Mouse (Mus musculus) cerebellum, adult 9-10 months (tissue): ENCODE data around the gene F8a.
A peak's percentile ranks its signal among the peaks of the same experiment; 100 is the strongest.
"Not testable (repeated sequence)": the region's sequence is repeated elsewhere in the genome, so short reads cannot be mapped to it uniquely, and the experiment has no call there.

ENCODE experiments used
- DNase-seq: peaks from one replicate; pipeline ENCODE4 v3.0.0; 2022

Gene F8a

DNA sequence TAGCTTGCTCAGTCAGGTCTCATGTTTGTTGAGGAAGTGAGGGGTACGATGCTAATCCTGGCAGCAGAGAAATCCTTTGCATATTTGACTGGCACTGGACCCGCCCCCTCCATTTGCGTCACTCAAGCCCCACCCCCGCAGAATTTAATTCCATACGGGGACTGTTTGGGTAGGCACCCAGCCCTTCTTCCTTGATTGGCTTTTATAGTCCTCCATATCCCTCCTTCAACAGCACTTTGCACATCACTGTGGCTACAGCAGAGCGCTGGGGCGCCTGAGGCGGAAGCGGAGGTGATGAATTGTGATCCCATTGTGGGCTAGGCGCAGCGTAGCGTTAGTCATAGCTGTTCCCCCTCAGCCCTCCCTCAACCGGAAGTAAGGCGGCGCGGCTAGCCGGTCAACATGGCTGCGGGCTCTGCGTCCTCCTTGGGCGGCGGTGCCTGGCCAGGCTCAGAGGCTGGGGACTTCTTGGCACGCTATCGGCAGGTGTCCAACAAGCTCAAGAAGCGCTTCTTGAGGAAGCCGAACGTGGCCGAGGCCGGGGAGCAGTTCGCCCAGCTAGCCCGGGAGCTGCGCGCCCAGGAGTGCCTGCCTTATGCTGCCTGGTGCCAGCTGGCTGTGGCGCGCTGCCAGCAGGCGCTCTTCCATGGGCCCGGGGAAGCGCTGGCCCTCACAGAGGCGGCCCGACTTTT, at the start of gene F8a:
Gene F8a (plus strand): TSS at position 378 of the 692 bp plus-strand sequence.
- DNase-seq: peak; percentile 81

DNA sequence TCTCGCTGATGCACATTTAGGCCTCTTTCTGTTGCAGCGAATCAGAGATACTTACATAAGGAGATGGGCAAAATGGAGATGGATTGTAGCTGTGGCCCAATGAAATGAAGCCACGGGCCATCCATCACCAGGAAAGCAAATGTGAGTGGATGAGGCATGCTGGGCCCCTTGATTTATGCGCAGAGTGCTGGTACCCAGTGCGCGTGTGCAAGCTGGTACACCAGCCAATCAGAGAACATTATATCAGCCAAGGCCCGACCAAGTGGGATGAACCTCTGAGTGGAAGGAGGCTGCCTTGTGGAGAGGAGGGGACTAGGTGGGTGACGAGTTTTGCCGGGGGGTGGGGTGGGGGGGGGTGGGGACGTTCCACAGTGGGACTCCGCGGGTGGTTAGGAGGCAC, 36.2 kb upstream of the F8a start, which contains the start of gene Xlr3b:
Gene Xlr3b (plus strand): TSS at position 274 of the 400 bp plus-strand sequence.
- peak; percentile 1 for DNase-seq

DNA sequence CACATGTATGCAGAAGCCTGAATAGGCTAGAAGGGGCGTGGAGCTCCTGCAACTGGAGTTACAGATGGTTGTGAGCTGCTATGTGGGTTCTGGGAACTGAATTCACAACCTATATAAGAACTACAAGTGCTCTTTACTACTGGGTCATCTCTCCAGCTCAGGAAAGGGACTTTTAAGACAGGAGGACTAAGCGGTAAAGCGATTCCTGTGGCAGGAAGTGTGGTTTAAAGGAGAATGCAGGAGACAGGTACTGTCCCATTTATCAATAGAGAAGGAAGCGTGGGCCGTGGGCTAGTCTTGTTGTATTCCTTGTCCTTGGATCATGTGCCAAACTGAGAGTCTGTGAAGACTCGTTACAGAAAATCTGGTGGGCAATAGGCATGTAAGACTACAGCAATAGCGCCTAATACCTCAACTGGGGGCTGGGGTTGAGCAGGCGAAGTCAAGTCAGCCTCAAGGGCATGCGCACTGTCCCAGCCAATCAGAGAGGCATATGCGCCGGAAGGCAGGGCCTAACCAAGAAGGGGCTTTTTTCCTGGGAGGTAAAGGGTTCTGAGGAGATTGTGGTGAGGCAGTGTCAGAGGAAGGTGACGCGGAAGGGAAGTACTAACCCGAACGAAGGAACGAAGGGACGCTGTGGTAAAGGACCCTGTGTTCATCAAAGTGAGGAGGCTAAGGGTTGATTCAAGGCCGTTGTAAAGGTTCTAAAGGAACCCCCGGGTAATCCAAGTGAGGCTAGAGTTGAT, 14.1 kb upstream of the F8a start, which contains the start of gene Xlr4b:
Gene Xlr4b (plus strand): TSS at position 515 of the 746 bp plus-strand sequence.
- not testable (repeated sequence) for DNase-seq

DNA sequence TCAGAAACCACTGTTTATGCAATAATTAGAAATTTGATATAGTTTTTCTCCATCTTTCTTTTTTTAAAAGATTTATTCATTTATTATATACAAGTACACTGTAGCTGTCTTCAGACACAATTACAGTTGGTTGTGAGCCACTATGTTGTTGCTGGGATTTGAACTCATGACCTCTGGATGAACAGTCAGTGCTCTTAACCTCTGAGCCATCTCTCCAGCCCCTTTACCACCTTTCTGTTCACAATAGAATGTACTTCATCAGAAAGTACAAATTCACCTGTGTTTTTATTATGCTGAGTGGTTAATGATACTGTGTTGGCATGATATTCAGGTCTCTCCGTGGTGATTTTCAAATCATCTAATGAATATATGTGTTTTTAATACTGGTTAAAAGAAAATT, 2.7 kb upstream of the F8a start:
- DNase-seq: no peak

DNA sequence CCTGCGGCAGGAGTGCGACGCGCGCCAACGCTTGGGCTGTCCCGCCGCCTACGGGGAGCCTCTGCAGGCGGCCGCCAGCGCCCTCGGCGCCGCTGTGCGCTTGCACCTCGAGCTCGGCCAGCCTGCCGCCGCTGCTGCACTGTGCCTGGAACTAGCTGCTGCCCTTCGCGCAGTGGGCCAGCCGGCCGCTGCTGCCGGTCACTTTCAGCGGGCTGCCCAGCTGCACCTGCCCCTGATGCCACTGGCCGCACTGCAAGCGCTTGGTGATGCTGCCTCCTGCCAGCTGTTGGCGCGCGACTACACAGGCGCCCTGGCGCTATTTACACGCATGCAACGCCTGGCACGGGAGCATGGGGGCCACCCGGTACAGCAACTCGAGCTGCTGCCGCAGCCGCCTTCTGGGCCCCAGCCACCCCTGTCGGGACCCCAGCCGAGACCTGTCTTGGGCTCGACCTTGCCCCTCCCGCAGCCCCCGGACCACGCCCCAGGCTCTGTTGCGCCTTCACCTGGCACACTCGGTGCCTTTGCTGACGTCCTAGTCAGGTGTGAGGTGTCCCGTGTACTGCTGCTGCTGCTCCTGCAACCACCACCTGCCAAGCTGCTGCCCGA, 619 bp downstream of the F8a start:
- peak; percentile 67 for DNase-seq

DNA sequence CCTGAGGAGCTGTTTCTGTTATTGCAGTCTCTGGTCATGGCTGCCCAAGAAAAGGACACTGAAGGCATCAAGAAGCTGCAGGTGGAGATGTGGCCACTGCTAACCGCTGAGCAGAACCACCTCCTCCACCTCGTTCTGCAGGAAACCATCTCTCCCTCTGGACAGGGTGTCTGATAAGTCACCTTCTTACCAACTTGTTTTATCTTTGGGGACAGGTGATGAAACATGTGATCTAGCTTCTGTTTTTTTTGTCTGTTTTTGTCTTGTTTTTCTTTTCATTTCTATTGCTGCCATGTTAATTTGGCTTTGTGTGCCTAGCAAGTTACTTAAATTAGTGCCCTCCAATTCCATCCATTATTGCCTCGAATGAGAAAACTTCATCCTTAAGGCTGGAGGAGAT, 1.2 kb downstream of the F8a start:
- DNase-seq: no peak

DNA sequence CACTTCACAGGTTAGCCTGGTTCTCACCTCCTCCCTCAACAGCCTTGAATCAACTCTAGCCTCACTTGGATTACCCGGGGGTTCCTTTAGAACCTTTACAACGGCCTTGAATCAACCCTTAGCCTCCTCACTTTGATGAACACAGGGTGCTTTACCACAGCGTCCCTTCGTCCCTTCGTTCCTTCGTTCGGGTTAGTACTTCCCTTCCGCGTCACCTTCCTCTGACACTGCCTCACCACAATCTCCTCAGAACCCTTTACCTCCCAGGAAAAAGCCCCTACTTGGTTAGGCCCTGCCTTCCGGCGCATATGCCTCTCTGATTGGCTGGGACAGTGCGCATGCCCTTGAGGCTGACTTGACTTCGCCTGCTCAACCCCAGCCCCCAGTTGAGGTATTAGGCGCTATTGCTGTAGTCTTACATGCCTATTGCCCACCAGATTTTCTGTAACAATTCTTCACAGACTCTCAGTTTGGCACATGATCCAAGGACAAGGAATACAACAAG, 14.8 kb downstream of the F8a start, which contains the start of gene Xlr4c:
Gene Xlr4c (minus strand): TSS at position 310 of the 505 bp plus-strand sequence.
- DNase-seq: not testable (repeated sequence)

DNA sequence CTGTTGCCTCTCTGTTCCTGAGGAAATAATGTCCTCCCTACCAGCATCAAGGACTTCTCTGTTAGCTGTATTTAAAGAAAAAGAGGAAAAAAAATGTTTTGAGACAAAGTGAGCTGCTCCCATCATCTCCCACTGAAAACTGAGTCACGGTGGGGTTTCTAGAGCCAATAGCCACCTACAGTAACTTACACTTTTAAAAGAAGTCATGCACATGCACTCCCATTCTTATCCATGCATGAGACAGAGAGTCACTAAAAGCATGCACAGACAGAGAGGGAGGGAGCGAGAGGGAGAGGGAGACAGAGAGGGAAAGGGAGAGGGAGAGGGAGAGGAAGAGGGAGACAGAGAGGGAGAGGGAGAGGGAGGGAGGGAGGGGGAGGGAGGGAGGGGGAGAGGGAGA, 34.3 kb downstream of the F8a start:
- DNase-seq: not testable (repeated sequence)

DNA sequence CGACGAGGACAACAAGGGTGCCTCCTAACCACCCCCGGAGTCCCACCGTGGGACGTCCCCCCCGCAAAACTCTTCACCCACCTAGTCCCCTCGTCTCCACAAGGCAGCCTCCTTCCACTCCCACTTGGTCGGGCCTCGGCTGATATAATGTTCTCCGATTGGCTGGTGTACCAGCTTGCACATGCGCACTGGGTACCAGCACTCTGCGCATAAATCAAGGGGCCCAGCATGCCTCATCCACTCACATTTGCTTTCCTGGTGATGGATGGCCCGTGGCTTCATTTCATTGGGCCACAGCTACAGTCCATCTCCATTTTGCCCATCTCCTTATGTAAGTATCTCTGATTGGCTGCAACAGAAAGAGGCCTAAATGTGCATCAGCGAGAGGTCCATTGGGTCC, 37.2 kb downstream of the F8a start, which contains the start of gene Xlr3c:
Gene Xlr3c (minus strand): TSS at position 121 of the 400 bp plus-strand sequence.
- DNase-seq: not testable (repeated sequence)
